Mouse (Mus musculus) lung, adult 2 months (tissue): ENCODE data around the gene Cyld.

Experiments used
- CTCF ChIP-seq: fragments of 200-500 bp; IDR thresholded peaks from 2 replicates; pipeline ENCODE4 v1.5.1; 2011; ENCODE audit warnings: mild to moderate bottlenecking, low read length, control low read depth; ENCODE audit not compliant: insufficient read depth
- POLR2A ChIP-seq: fragments of 200-500 bp; IDR thresholded peaks from 2 replicates; pipeline ENCODE4 v1.6.1; 2011; ENCODE audit warnings: low read depth, mild to moderate bottlenecking, control low read depth, low read length, borderline replicate concordance; ENCODE audit errors: extremely low read depth

DNA sequence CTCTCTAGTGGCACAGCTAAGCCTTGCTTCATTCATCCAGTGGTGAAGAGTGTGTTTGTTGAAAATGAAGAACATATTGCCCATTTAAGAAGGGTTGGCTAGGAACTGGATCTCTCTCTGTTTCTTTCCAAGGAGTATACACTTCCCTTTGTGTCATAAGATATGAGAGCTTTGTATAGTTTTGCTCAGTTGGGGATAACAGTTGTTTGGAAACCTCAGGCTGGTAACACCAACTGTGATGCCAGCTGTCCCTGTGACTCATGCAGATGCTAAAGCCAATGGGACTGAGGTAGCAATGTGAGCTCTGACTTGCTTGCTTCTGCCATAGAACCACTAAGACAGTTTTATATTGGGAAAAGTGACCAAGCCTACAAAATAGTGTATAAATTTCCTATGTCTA is 41.5 kb upstream of the Cyld start:
- TF ChIP-seq CTCF (no peak), POLR2A (no peak)
